Mouse (Mus musculus): ENCODE results near the gene Sema3b. TPM values are rescaled to one million over a fixed set of nuclear protein-coding genes. Genes with fewer than 3 reads are reported as not detected.
A peak's percentile ranks its signal among the peaks of the same experiment; 100 is the strongest.

The Sema3b gene
- total RNA-seq, 2 experiments from 2014 or later, result 11.3 to 12.1 TPM

GRCm38 (mm10) chr9:107618098-107618497 is 9.1 kb upstream of the Sema3b start:
- intact Hi-C loops (cut with DNase I), result no loop called here
- no peak for DNase-seq

GRCm38 (mm10) chr9:107617461-107617860 is 8.4 kb upstream of the Sema3b start:
- intact Hi-C loops (cut with DNase I), result no loop called here
- no peak for DNase-seq

DNA sequence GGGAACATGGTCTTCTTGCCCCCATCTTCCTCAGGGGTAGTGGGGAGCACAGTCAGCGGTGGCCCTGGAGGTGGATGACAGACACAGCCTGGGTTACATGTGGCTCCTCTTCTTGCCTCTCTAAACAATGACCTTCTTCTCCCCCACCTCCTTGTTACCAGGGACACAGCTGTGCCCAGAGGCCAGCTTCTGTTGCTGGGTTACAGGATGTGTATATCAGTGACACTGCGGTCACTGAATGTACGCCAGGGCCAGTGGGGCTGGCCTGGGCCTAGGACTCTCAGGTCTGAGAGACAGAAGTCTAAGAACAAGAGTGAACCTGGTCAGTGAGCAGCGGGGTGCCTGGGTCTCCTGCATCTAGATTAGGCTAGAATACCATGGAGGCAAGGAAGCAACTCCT is 6.0 kb upstream of the Sema3b start:
- intact Hi-C loops (cut with DNase I), result no loop called here
- no peak for DNase-seq

DNA sequence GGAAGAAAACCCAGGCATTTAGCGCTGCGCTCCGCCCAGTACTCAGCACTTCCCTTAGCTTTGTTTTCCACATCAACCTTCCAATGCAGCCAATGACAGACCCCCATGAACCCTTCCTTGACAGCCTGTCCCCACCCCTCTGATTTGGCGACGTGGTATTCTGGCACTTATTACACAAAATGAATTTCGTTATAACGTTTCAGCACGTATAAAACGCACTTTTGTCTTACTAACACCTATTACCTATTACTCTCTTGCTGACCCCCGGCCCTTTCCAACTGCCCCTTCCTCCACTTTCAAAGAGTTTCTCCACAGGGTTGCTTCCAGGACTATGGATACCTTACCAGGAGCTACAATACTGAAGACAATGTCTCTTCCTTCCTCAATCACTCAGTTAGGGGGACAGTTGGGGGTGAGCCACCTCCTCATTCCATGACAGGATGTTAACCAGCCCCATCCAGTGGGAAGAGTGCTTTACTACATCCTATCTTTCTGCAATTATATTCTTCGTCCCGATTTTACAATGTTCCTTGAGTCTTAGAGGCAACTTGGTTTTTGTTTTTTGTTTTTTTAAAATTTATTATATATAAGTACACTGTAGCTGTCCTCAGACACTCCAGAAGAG is 4.0 kb upstream of the Sema3b start:
- intact Hi-C loops (cut with DNase I), result no loop called here
- DNase-seq, result no peak

DNA sequence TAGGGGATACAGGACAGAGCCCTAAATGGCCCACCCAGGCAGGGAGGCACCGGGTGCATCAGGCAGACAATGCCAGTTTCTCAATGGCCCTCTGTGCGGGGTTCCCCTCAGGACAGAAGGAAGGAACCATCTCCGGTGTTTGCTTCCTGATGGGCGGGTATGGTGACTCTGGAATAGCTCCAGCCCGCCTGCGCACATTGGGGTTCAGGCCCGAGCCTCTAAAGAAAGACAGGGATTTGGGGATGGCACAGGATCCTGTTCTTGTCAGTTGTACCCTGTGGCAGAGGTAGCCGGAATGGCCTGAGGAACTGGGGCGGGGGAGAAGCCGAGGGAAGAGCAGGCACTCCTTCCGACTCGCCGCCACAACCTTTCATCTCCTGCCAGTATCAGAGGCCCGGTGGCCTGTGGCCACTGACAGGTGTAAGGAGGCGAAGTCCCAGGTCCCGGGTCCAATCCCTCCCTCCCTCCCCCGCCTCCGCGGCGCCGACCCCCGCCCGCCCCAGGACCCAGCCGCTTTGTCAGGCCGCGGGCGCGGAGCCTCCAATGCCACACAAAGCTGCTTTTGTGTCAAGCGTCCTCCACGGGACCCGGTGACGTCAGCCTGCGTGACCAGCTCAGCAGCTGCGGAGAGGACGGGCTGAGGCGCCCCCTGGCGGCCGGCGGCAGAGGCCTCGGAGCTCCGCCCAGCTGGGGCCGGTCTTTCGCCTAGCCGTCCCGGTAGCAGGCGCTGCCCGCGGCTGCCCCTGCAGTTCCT is 3.3 kb upstream of the Sema3b start:
- intact Hi-C loops (cut with DNase I), result no loop called here
- DNase-seq, result peak; percentile 100

GRCm38 (mm10) chr9:107611456-107612190 is 2.6 kb upstream of the Sema3b start:
- no peak for DNase-seq
- intact Hi-C loops (cut with DNase I), result no loop called here

DNA sequence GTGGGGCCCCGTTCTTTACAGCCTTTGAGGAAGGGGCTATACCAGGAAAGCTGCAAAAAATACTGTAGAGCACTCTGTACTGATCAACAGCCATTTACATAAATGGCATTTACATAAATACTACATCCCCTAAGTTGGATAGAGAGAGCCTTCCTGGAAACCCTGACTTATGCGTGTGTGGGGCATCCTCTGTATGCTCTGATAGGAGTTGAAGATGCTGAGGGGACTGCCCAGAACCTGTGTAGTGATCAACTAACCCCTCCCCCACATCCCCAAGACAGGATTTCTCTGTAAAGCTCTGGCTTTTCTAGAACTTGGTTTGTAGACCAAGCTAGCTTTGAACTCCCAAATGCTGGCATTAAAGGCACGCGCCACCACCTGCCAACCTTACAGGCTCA is 403 bp upstream of the Sema3b start:
- intact Hi-C loops (cut with DNase I), result no loop called here
- DNase-seq, result no peak

DNA sequence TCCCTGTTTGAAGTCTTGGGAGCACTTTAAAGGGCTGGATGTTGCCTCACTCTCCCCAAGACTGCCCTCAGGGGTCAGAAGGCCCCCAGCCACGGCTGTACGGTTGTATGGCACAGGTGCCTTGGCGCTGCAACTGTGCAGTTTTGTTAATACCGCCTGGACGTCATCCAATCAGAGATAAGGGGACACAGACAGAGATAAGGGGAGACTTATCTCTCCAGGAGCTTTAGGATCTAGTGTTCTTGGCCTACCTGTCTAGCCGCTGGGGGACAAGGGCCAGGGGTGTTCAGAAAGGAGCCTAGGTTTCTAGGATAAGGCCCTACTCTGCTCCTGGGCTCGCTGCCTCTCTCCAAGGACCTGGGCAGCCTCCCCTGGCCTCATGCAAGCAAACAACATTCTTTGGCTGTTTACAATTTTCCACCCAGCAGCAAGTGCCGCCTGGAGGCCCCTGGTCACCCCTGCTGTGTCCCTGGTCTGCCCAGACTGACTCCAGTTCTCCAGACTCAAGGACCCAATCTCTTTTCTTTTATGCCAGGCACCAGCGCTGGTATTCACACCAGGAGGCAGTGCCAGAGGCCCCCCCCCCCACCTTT is 1.3 kb downstream of the Sema3b start:
- intact Hi-C loops (cut with DNase I), result no loop called here
- DNase-seq, result no peak

GRCm38 (mm10) chr9:107607036-107607435 is 2.0 kb downstream of the Sema3b start:
- intact Hi-C loops (cut with DNase I), result no loop called here
- DNase-seq, result no peak

- intact Hi-C loops (cut with DNase I), result no loop called here
- peak in 1 of 2 experiments; percentile 49 for DNase-seq
Measured at GRCm38 (mm10) chr9:107606591-107606990, 2.4 kb downstream of the Sema3b start.

- no peak for DNase-seq
- intact Hi-C loops (cut with DNase I), result no loop called here
Measured at GRCm38 (mm10) chr9:107605041-107605661, 3.9 kb downstream of the Sema3b start.

DNA sequence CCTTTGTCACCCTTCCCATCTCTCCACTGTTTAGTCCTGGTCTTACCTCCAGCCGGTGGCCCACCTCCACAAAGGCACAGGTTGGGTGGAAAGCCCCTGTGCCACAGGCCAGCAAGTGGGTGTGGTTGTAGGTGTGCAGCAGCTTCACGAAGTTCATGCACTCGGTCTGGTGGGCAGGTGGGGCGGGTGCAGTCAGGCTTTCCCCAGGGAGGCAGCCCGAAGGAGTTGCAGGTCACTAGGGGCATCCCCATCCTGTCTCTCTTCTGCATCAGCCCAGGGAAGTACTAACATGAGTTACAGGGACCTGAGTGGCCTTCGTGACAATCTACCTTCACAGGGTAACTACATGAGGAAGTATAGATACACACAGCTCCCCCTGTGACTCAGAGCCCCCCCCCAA is 5.8 kb downstream of the Sema3b start:
- intact Hi-C loops (cut with DNase I), result loop anchor here (2.0 kb wide), 1 partner anchor 24 kb away; no protein-coding TSS in a partner anchor

GRCm38 (mm10) chr9:107602068-107602648 is 6.9 kb downstream of the Sema3b start:
- intact Hi-C loops (cut with DNase I), result loop anchor here (1.0 to 2.0 kb wide), 2 partner anchors 25 to 42 kb away; no protein-coding TSS in a partner anchor
- DNase-seq, result peak; percentile 93 to 98

More for the DNA sequence above, 5.8 kb downstream of the Sema3b start:
- DNase-seq, result no peak

GRCm38 (mm10) chr9:107601275-107601674 is 7.8 kb downstream of the Sema3b start:
- intact Hi-C loops (cut with DNase I), result no loop called here
- DNase-seq, result no peak

DNA sequence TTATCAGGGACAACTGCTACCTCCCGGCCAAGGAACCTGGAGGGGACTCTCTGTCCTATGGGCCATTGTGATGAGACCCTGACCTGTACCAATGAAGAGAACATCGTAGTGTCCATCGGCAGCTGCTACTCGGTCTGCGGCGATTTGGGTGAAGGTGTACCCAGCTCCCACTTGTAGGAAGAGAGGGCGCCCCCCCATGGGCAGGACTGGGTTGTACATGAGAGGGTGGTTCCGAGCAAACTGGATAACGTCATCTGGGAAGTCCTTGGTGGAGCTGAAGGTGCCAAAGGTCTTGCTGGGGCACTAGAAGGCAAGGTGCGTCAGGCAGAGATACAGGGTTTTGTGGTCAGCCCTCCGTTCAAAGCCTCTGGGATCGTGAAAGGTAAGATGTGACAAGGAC is 8.3 kb downstream of the Sema3b start:
- DNase-seq, result no peak
- intact Hi-C loops (cut with DNase I), result no loop called here

- DNase-seq, result peak in 1 of 2 experiments; percentile 52
- intact Hi-C loops (cut with DNase I), result no loop called here
Measured at GRCm38 (mm10) chr9:107599842-107600241, 9.2 kb downstream of the Sema3b start.

- DNase-seq, result no peak
- intact Hi-C loops (cut with DNase I), result no loop called here
Measured at GRCm38 (mm10) chr9:107599433-107599832, 9.6 kb downstream of the Sema3b start.

- intact Hi-C loops (cut with DNase I), result no loop called here
- no peak for DNase-seq
Measured at GRCm38 (mm10) chr9:107598385-107598784, 10.6 kb downstream of the Sema3b start.

DNA sequence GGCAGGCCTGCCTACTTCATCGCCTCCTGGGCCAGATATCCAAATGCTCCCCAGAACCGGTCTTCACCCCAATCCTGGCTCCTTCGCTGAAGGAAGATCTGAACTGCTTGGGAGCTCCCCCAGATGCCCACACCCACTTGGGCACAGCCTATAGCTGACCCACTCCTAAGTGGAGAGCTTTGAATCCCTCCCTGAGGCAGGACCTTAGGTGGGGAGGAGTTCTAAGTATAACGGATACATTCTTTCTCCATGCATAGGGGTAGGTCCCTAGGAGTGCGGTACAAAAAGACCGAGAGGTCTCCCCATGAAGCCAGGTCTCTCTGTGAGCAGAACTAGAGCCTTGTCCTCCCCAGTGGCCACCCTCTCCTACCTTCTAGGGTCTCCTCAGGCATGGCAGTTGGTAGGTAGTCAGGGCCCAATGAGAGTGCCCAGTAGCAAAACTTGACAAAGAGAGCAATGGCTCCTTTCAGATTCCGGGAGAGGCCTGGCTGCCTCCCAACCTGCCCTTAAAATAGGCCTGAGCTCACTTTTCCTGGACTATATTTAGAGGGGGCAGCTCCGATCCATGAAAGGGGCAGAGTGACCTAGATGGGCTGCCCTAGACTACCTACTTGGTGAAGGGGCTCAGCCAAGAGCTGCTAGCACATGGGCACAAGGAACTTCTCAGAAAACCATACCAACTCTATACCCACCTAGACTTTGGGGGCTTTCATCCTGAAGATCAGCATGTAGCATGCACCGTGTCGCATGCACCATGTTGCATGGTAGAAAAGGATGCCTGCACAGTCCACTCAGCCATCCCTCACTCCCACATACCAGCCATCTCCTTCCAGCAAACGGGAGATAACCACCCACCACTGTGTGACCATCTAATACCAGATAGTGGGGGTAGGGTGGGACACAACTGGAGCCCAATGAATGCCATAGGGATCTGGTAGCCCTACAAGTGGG is 12.1 kb downstream of the Sema3b start:
- intact Hi-C loops (cut with DNase I), result no loop called here

More for the DNA sequence above, 12.1 kb downstream of the Sema3b start:
- DNase-seq, result peak; percentile 71 to 85

Data from heart, postnatal 14 days (tissue).